Mouse (Mus musculus) gastrocnemius, postnatal 4 days (tissue): Measurements from ENCODE around the gene Canx. TPM values are rescaled to one million over a fixed set of nuclear protein-coding genes. Genes with fewer than 3 reads are reported as not detected.
A peak's percentile ranks its signal among the peaks of the same experiment; 100 is the strongest.

Experiments used
- DNase-seq, 2 experiments: peaks; one replicate each; pipeline ENCODE4 v3.0.0; 2021 to 2022; ENCODE audit warnings: low spot score in 2 of 2, mixed read lengths in 2 of 2
- total RNA-seq, 2 experiments: library from RNA; stranded (reverse); gene quantifications; 2 replicates each; pipeline ENCODE4 v1.2.3; 2021

Gene Canx
- total RNA-seq, 2 experiments from 2014 or later = 216 to 225 TPM

DNA sequence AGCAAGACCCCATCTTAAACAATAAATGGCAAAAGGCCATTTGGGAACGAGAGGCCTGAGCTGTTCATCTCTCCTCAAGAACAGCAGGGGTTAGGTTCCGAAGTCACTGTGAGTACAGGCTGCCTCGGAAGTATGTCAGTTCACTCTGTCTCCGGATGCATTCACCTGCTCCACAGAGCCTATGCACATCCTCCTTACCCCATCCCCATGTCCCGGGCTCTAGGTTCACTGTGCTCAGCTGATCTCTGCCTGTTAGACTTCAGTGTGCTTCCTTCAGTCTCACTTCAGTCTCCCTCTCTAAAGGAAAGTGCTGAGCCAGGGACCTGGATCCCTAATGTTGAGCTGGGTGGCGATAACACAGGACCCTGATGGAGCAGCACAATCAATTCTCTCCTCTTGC is 47.8 kb downstream of the Canx start:
- DNase-seq = no peak

DNA sequence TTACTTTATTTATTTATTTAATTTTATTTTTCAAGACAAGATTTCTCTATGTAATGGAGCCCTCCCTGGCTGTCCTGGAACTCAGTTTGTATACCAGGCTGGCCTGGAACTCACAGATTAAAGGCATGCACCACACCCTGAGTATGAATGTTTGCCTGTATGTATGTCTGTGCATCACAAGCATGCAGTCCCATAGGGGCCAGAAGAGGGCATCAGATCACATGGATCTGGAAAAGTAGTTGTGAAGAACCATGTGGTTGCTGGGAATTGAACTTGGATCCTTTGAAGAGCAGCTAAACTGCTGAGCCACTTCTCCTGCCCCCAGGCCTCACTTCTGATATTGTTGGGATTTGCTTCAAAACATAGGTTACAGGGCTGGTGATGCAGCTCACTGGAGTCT is 48.4 kb downstream of the Canx start:
- DNase-seq = no peak

- DNase-seq = no peak
Measured at GRCm38 (mm10) chr11:50275568-50276151, 49.8 kb downstream of the Canx start.

DNA sequence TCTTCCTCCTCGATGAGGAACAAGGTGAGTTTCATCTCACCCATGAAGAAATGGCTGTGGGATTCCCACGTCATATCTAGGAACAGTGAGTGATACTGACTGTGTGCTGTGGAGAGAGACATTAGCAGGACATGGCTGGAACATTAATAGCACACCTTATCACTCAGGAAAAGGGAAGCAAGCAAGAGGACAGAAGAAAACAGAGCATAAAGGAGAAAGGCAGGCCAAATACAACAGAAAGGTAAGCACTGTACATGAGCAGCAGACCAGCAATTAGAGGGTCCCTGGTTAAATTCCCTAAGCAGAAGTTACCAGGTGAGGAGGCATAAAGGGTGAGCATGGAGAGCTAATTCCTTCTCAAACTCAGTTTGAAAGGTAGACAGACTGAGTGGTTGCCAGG is 50.4 kb downstream of the Canx start:
- no peak for DNase-seq

DNA sequence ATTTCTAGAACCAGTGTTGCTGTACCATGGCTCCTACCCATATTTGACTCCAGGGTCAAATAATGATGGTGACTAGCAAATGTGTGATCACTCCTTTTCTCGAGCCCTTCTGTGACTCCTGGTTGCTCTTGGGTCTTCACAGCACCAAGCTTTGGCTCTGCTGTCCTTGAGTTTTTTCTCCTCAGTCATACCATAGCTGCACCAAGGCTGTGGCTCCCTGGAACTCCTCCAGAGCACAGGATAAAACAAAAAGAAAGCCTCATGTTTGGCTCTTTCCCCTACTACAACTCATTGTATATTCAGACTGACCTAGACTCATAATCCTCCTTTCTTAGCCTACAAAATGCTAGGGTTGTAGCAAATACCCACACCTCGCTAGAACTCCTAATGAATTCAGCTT is 52.7 kb downstream of the Canx start:
- peak in 1 of 2 experiments; percentile 11 for DNase-seq

GRCm38 (mm10) chr11:50269885-50270284 is 55.6 kb downstream of the Canx start:
- DNase-seq = peak in 1 of 2 experiments; percentile 9

DNA sequence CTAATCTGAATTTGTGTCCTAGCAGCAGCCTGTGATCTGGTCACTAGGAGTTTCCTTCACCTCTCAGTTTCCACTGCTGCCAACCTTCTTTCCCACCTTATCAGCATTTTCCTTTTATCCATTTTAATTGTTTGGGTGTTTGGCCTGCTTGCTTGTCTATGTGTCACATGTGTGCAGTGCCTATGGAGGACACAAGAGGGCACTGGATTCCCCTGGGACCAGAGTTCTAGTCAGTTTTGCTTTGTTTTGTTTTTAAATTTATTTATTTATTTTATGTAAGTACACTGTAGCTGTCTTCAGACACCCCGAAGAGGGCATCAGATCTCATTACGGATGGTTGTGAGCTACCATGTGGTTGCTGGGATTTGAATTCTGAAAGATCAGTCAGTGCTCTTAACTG is 56.3 kb downstream of the Canx start:
- DNase-seq = no peak

DNA sequence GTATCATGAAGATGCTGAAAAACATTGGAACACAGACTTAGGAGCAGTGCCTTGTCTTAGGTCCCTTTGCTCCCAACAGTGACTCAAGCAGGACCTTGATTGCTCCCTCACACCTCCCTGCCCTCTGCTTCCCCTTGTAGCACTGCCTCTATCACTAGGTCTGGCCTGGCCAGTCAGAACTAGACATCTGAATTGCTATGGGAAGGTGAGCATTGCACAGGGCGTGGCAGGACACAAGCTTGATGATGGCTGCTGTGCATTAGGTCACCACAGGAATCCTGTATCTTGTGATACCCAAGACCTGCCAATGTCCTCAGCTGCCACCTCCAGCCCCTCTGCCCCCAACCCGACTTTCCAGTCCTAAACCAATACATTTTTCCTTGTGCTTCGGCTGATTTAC is 58.5 kb downstream of the Canx start:
- DNase-seq = no peak

DNA sequence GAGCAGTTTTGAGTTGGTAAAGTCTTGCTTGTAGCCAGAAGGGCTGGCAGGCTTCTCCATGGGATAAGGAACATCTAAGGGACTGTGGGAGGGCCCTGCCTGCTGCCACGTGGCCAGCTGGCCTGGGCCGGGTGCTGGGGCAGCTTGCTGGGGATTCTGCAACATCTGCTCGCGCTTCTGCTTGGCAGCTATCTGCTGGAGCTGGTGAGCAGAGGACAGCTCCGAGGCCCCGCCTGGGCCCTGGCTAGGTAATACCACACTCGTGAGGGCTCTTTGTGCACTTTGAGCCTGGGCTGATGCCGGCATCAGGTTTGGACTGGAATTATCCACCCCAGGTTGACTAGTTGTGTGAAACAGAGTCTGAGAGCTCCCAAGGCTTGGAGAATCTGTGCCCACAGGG is 59.5 kb downstream of the Canx start:
- peak in 1 of 2 experiments; percentile 26 for DNase-seq

DNA sequence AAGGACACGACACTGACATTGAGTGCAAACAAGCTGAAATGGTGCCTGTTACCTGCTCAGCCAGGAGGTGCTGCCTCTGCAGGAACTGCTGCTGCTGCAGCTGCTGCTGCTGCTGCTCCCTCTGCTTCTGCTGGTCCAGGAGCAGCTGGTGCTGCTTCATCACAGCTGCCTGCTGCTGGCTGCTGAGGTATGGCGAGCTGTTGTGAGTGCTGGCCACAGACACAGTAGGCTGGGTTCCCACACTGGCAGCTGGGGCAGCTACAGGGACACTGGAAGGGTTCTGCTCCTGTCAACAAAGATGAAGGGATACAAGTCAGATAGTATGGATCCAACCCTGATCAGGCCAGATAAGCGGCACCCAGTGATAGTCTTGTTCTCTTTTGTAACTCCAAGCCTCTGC is 62.3 kb downstream of the Canx start:
- DNase-seq = no peak

DNA sequence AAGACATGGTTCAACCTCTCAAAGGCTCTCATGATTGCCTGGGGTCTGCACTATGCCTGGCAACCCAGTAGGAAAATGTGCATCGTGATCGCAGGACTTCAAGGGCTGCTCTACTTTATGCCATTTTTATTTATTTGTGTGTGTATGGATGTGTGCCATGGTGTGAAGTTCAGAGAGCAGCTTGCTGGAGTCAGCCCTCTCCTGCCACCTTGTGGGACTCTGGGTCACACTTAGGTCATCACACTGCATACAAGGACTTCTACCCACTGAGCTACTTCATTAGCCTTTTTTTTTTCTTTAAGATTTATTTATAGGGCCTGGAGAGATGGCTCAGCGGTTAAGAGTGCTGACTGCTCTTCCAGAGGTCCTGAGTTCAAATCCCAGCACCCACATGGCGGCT is 63.5 kb downstream of the Canx start:
- no peak for DNase-seq

DNA sequence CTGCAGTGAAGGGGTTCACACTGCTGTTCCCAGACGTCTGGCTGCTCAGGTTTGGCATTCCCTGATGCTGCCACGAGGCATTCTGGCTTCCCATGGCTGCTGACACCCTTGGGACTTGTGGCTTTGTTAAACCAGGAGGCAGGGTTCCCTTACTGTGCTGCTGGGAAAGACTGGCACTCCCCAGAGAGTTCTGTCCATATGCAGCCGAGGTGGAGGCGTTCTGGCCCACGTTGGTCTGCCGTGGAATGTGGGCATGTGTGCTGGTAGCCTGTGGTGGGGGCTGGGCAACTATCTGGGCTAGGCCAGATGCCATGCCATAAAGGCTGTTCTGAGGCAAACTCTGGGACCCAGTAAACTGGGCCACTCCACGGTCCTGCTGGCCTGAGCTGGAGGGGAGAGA is 67.2 kb downstream of the Canx start:
- no peak for DNase-seq

- no peak for DNase-seq
Measured at GRCm38 (mm10) chr11:50256615-50257014, 68.9 kb downstream of the Canx start.

DNA sequence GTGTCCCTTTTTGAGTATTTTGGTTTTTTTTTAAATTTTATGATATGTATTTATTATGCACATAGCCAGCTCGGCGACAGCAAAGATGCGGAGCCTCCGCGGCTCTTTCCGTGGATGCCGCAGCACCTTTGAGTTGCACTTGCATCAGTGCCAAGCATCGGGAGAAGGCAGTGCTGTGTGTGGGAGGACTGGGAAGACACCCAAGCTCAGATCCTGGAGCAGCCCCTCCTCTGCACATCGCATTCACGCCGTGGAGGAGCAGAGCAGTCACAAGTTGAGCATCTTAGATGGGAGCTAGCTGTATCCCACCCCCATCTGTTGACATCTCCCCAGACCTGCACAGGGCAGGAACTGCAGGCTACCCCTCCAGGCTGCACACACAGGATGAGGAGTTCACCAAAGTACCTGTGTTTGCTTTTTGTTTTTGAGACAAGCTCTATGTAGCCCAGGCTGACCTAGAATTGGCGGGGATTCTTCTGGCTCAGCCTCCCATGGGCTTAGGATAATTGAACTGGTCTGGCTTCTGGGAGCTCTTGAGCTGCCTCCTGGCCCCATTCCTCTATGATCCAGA is 71.4 kb downstream of the Canx start:
- no peak for DNase-seq

DNA sequence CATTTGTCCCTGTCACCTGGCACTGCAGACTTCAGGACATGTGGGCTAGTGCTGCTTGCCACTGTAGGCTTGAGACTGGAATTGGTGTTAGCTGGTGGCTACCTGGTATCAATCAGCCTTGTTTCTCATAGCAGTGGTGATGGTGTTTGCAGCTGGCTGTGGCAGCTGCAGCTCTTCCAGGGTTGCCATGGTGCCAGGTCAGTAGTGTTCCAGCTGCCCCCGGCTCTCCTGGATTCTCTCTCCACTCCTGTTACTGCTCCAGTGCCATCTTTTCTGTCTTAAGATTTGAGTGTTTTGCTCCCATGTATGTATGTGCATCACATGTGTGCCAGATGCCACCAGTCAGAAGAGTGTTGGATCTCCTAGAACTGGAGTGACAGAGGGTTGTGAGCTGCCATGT is 72.1 kb downstream of the Canx start:
- no peak for DNase-seq

DNA sequence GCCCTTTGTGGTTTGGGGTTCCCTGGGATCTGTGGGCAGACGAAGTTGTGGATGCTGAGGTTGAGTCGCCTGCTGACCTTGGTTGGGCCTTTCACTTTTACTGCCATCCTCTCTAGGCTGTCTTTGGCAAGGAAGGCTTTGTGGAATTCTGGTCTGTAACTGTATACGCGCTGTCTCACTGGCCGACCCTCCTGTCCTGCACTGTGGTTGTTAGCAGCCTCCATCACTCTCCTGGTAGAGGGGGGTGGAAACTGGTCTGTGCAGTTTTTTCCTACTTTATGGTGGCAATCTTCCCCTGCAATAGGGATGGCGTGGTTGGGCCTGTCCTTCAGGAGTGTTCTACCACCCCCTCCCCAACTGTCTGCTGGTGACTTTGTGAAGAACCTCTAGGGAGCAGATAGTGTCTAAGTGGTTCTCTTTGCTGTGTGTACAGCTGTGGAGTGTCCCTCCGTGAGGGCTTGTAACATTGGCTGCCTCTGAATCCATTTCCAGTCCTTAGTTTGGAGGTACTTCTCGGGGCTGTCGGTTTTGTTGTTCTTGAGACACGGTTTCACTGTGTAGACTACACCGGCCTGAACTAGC is 72.7 kb downstream of the Canx start:
- DNase-seq = no peak

DNA sequence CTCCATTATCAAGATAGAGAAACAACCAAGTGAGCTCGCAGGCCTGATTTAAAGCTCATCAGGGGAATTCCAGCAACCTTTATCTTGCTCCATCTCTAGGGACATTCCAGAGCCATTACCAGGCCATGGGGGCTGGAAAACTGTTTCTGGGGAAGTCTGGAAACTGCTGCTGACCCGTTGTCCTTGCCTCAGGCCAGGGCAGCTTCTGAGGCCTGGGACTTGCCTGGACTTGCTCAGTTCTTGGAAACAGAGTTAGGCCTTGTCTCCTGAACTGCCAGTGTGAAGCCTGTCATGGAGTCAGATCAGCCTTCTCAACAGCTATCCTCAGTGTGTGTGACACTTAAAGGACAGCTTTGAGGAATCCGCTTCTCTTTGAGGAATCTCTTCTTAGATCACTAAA is 73.3 kb downstream of the Canx start:
- DNase-seq = no peak

GRCm38 (mm10) chr11:50248473-50249171 is 76.9 kb downstream of the Canx start:
- no peak for DNase-seq

DNA sequence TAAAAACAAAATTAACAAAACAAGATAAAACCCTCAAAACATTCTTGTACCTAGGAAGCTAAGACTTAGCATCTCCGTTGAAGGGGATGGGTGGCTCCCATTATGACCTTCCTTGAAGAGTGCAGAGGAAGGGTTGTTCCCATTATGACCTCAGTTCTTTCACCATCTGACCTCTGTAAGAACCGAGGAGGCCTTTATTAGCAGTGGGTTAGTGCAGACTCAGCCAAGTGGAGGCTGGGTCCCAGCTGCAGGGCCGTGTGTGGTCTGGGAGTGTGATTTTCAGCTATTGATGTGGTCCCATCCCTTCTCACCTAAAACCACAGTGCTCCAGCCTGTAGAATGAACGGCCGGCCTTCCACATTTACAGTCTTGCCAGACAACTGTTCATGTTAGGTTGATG is 80.2 kb downstream of the Canx start:
- no peak for DNase-seq
